Mouse (Mus musculus) MEL-GATA-1-ER (cell line): Measurements from ENCODE around the gene Parl.

Source experiments
- DNase-seq: peaks from one replicate; pipeline ENCODE4 v3.0.0-alpha.2; 2012; ENCODE audit warnings: low read depth; ENCODE audit errors: extremely low read depth

The Parl gene

GRCm38 (mm10) chr16:20301770-20302649, at the start of gene Parl:
TSS of gene Parl (minus strand) at chr16:20302387.
- peak; percentile 97 for DNase-seq

- DNase-seq, result no peak
Measured at GRCm38 (mm10) chr16:20345464-20345863, 43.3 kb upstream of the Parl start.

GRCm38 (mm10) chr16:20338616-20339015, 36.4 kb upstream of the Parl start:
- DNase-seq, result no peak

- DNase-seq, result no peak
Measured at GRCm38 (mm10) chr16:20334918-20335317, 32.7 kb upstream of the Parl start.

GRCm38 (mm10) chr16:20328306-20328705, 26.1 kb upstream of the Parl start:
- no peak for DNase-seq

- DNase-seq, result peak; percentile 56
Measured at GRCm38 (mm10) chr16:20325286-20325685, 23.1 kb upstream of the Parl start, which contains the start of gene Cyp2ab1. TSS of gene Cyp2ab1 (minus strand) at chr16:20325404.

- DNase-seq, result no peak
Measured at GRCm38 (mm10) chr16:20323907-20324306, 21.7 kb upstream of the Parl start.

GRCm38 (mm10) chr16:20322274-20322673, 20.1 kb upstream of the Parl start:
- no peak for DNase-seq

GRCm38 (mm10) chr16:20316770-20317169, 14.6 kb upstream of the Parl start:
- no peak for DNase-seq

- no peak for DNase-seq
Measured at GRCm38 (mm10) chr16:20315266-20315665, 13.1 kb upstream of the Parl start.

GRCm38 (mm10) chr16:20312272-20312671, 10.1 kb upstream of the Parl start:
- no peak for DNase-seq

GRCm38 (mm10) chr16:20300076-20300475, 2.1 kb downstream of the Parl start:
- DNase-seq, result no peak

GRCm38 (mm10) chr16:20280238-20280637, 21.9 kb downstream of the Parl start:
- no peak for DNase-seq

GRCm38 (mm10) chr16:20279395-20279794, 22.8 kb downstream of the Parl start:
- no peak for DNase-seq

- DNase-seq, result no peak
Measured at GRCm38 (mm10) chr16:20272994-20273393, 29.2 kb downstream of the Parl start.

- DNase-seq, result no peak
Measured at GRCm38 (mm10) chr16:20271339-20271738, 30.8 kb downstream of the Parl start.

GRCm38 (mm10) chr16:20265089-20265488, 37.1 kb downstream of the Parl start:
- no peak for DNase-seq

GRCm38 (mm10) chr16:20257926-20258325, 44.3 kb downstream of the Parl start:
- DNase-seq, result no peak

- DNase-seq, result no peak
Measured at GRCm38 (mm10) chr16:20248442-20249174, 53.6 kb downstream of the Parl start.

GRCm38 (mm10) chr16:20247103-20247502, 55.1 kb downstream of the Parl start:
- DNase-seq, result no peak

GRCm38 (mm10) chr16:20240468-20241414, 61.4 kb downstream of the Parl start, which contains the start of gene Map6d1:
TSS of gene Map6d1 (minus strand) at chr16:20241358.
- DNase-seq, result no peak
